Mouse (Mus musculus) spleen, adult 2 months (tissue): ENCODE measurements around the gene Gm20388.

Experiments
- CTCF ChIP-seq: fragments of 200-500 bp; IDR thresholded peaks from 2 replicates; pipeline ENCODE4 v1.5.1; 2011; ENCODE audit warnings: mild to moderate bottlenecking, inconsistent platforms; ENCODE audit not compliant: insufficient read depth, insufficient read length, insufficient replicate concordance; ENCODE audit errors: extremely low read depth
- POLR2A ChIP-seq: fragments of 200-500 bp; IDR thresholded peaks from 2 replicates; pipeline ENCODE4 v1.6.1; 2011; ENCODE audit warnings: low read depth, low read length, inconsistent platforms

GRCm38 (mm10) chr8:123678390-123678789 is 3767.7 kb downstream of the Gm20388 start:
- TF ChIP-seq CTCF, result no peak
- no peak for TF ChIP-seq POLR2A
